ENCODE assay signal across 20 mouse cellular contexts in the genomic region with DNA sequence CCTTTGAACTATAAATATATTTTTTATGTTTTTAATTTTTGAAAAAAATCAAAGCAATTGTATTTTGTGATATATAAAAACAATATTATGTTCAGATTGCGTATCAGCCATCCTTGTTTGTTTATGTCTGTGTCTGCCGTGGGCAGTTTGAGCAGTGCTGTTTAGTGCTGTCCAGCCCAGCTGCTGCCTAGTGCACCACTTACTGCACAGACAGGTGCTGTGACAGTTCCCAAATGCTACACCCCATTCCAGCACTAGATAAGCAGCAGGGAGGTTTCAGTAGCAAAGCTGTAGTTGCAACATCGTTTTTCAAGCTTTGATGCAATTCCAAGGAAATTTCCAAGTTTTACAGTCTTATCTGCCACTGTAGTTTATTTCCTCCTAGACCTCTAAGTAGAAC.
"Had no signal": no experiment of that assay in that cellular context is flagged by ENCODE, and none has a peak within 500 bp of the region (broad histone marks: within the 10 kb centered on the region; RNA-seq: fewer than 3 reads in every experiment).

No protein-coding gene starts in this region.

- H3K4me1 ChIP-seq: liver, embryonic 13.5 days; liver, embryonic 15.5 days; lung, embryonic 15.5 days; megakaryocyte, embryonic 14.5 days; midbrain, embryonic 13.5 days; midbrain, embryonic 15.5 days; neural tube, embryonic 13.5 days; neural tube, embryonic 15.5 days; stomach, embryonic 15.5 days had no signal

- H3K9me3 ChIP-seq: liver, embryonic 13.5 days; liver, embryonic 15.5 days; lung, embryonic 15.5 days; megakaryocyte, embryonic 14.5 days; midbrain, embryonic 13.5 days; midbrain, embryonic 15.5 days; neural tube, embryonic 13.5 days; neural tube, embryonic 15.5 days; stomach, embryonic 15.5 days had no signal

- ATAC-seq: liver, postnatal 0 days; midbrain, embryonic 13.5 days; midbrain, embryonic 15.5 days had no signal

- H3K27ac ChIP-seq: liver, embryonic 13.5 days; liver, embryonic 15.5 days; lung, embryonic 15.5 days; macrophage; midbrain, embryonic 13.5 days; midbrain, embryonic 15.5 days; neural tube, embryonic 13.5 days; neural tube, embryonic 15.5 days; stomach, embryonic 15.5 days; stomach, postnatal 0 days had no signal

- H3K4me3 ChIP-seq: liver, embryonic 13.5 days; liver, embryonic 15.5 days; lung, embryonic 15.5 days; megakaryocyte, embryonic 14.5 days; midbrain, embryonic 13.5 days; midbrain, embryonic 15.5 days; neural tube, embryonic 13.5 days; neural tube, embryonic 15.5 days; stomach, embryonic 15.5 days had no signal

- H3K27me3 ChIP-seq: liver, embryonic 13.5 days; liver, embryonic 15.5 days; lung, embryonic 15.5 days; megakaryocyte, embryonic 14.5 days; midbrain, embryonic 13.5 days; midbrain, embryonic 15.5 days; neural tube, embryonic 13.5 days; neural tube, embryonic 15.5 days; stomach, embryonic 15.5 days had no signal

- H3K9ac ChIP-seq: liver, embryonic 13.5 days; liver, embryonic 15.5 days; liver, postnatal 0 days; lung, embryonic 15.5 days; midbrain, embryonic 13.5 days; midbrain, embryonic 15.5 days; neural tube, embryonic 13.5 days; neural tube, embryonic 15.5 days; stomach, embryonic 15.5 days had no signal

- DNase-seq: liver, embryonic 13.5 days; liver, postnatal 0 days; lung, adult 2 months; lung, postnatal 14 days; right cerebral cortex, postnatal 14 days; thymus, adult 18-20 months; thymus, postnatal 14 days; thymus, postnatal 36 days had no signal

- H3K4me2 ChIP-seq: liver, embryonic 11.5 days; liver, embryonic 13.5 days; liver, embryonic 15.5 days; lung, embryonic 15.5 days; midbrain, embryonic 11.5 days; midbrain, embryonic 13.5 days; midbrain, embryonic 15.5 days; neural tube, embryonic 13.5 days; neural tube, embryonic 15.5 days; stomach, embryonic 15.5 days had no signal
